Mouse (Mus musculus) gastrocnemius, adult 2 months (tissue): ENCODE measurements around the gene Asb4. TPM values are rescaled to one million over a fixed set of nuclear protein-coding genes. Genes with fewer than 3 reads are reported as not detected.

Experiments used
- DNase-seq: peaks from one replicate; pipeline ENCODE4 v3.0.0; 2022
- H3K27ac ChIP-seq: fragments of 200-600 bp; 2 replicates; pipeline ENCODE4 v1.8.1; 2022; ENCODE audit warnings: mild to moderate bottlenecking
- H3K4me3 ChIP-seq: fragments of 200-600 bp; 2 replicates; pipeline ENCODE4 v1.8.1; 2022; ENCODE audit warnings: mild to moderate bottlenecking, moderate library complexity
- CTCF ChIP-seq: fragments of 200-600 bp; IDR thresholded peaks from 2 replicates; pipeline ENCODE4 v1.8.1; 2022; ENCODE audit warnings: antibody characterized with exemption, mild to moderate bottlenecking, moderate library complexity
- intact Hi-C: fragments of 180-260 bp; cut with DNase I; formaldehyde crosslinking; loops from one replicate; pipeline ENCODE4 v1.15.1; 2025
- total RNA-seq, 2 experiments: library from RNA; stranded (reverse); gene quantifications; 2 replicates each; pipeline ENCODE4 v1.2.3; 2021

The Asb4 gene
- total RNA-seq, 2 experiments from 2014 or later = 13.1 to 13.4 TPM

GRCm38 (mm10) chr6:5380624-5381252 is 2.4 kb upstream of the Asb4 start:
- peak overlapping the region; percentile 67; the same call in 1 of the 2 replicates for H3K4me3 ChIP-seq
- DNase-seq = no peak
- TF ChIP-seq CTCF = no peak
- intact Hi-C loops = loop anchor here (5.0 to 10.0 kb wide), 3 partner anchors 123 to 966 kb away; partner anchors contain the start of gene Pon3
- H3K27ac ChIP-seq = peak overlapping the region; percentile 63

DNA sequence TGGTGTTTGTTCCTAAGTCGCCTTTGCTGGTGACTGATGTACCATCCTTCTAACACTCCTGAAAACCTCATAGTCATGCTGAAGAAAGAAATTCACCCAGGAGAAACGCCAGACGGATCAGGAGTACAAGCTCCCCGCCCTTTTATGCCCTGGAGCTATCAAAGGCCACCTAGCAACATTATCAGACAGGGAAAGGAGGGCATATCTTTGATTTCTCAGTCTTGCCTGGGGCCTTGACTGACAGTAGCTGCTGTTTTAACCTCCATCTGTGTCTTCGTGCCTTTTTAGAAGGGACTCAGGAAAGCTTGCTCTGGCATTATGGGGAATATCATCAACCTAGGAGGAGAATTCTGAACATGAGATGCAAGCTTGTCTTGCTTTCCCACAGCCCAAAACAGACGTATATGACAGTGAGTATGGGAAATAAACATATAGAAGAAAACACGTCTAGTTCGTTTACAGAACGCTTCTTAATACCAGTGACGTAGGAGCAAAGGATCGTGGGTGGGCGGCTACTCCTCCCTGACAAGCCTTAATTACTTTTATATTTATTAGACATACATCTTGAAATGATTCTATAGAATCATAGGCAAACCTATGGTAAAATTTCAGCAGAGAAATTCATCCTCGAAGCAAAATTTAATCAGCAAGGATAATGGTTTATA is 1.1 kb upstream of the Asb4 start:
- no peak for DNase-seq
- TF ChIP-seq CTCF = no peak
- intact Hi-C loops = loop anchor here (2.0 to 10.0 kb wide), 4 partner anchors 83 to 967 kb away; partner anchors contain the start of genes Pon2 and Pon3
- no peak overlapping the region for H3K4me3 ChIP-seq
- no peak overlapping the region for H3K27ac ChIP-seq

- intact Hi-C loops = loop anchor here (2.0 to 10.0 kb wide), 4 partner anchors 84 to 968 kb away; partner anchors contain the start of genes Pon2 and Pon3
- Histone ChIP-seq H3K27ac (peak overlapping the region; percentile 67), H3K4me3 (peak overlapping the region; percentile 64)
- DNase-seq = peak; percentile 84
- peak; percentile 91 for TF ChIP-seq CTCF
These were observed 487 bp upstream of the Asb4 start for GRCm38 (mm10) chr6:5382583-5383215.

DNA sequence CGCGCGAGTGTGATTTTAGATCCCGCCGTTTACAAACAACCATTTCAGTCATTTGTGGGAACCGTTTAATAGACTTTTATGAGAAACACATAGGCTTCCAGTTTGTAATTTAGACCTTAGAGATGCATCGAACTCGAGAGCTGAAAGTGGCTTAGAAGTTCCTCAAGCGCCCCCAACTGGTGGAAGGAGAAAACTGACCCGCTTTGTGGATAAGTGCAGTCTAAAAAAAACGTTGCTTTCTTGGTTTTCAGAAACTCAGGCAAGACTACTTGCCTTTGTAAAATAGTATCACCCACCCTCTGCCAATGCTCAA is 948 bp downstream of the Asb4 start:
- Histone ChIP-seq H3K4me3 (peak overlapping the region; percentile 64), H3K27ac (no peak overlapping the region)
- intact Hi-C loops = loop anchor here (5.0 to 10.0 kb wide), 3 partner anchors 127 to 969 kb away; partner anchors contain the start of gene Pon3

GRCm38 (mm10) chr6:5385161-5385640 is 2.0 kb downstream of the Asb4 start:
- intact Hi-C loops = loop anchor here (5.0 to 10.0 kb wide), 3 partner anchors 270 to 970 kb away; no protein-coding TSS in a partner anchor
- Histone ChIP-seq H3K4me3 (no peak overlapping the region), H3K27ac (no peak overlapping the region)
- no peak for DNase-seq
- TF ChIP-seq CTCF = no peak

More for the DNA sequence above, 948 bp downstream of the Asb4 start:
- peak; percentile 82 for TF ChIP-seq CTCF
- DNase-seq = peak; percentile 68

- intact Hi-C loops = loop anchor here (5.0 to 10.0 kb wide), 3 partner anchors 272 to 972 kb away; no protein-coding TSS in a partner anchor
- no peak for TF ChIP-seq CTCF
- H3K27ac ChIP-seq = no peak overlapping the region
- DNase-seq = no peak
- no peak overlapping the region for H3K4me3 ChIP-seq
These were observed 3.3 kb downstream of the Asb4 start for GRCm38 (mm10) chr6:5386486-5386885.

- Histone ChIP-seq H3K27ac (no peak overlapping the region), H3K4me3 (no peak overlapping the region)
- no peak for TF ChIP-seq CTCF
- DNase-seq = no peak
- intact Hi-C loops = loop anchor here (5.0 to 10.0 kb wide), 3 partner anchors 273 to 973 kb away; no protein-coding TSS in a partner anchor
These were observed 4.2 kb downstream of the Asb4 start for GRCm38 (mm10) chr6:5387396-5387795.

DNA sequence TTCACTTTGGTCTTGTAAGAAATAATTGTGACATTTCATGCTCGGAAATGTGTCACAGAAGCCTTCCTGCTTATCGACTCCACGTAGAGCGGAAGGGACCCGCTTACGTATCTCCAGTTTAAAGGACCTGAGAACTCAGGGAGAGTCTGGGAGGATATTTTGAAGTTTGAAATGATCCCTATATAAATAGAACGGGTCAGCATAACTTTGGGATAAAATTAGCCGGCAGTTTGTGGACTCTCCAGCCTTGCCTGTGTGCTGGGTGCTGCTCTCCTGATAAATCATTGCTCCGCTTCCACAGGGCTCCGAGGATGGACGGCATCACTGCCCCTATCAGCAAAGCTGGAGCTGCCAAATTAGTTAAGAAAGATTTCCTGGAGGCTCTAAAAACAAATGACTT is 7.1 kb downstream of the Asb4 start:
- Histone ChIP-seq H3K27ac (peak overlapping the region; percentile 92), H3K4me3 (peak overlapping the region; percentile 73)
- peak; percentile 59 for DNase-seq
- intact Hi-C loops = loop anchor here (10.0 kb wide), 1 partner anchor 1875 kb away; no protein-coding TSS in a partner anchor
- no peak for TF ChIP-seq CTCF

DNA sequence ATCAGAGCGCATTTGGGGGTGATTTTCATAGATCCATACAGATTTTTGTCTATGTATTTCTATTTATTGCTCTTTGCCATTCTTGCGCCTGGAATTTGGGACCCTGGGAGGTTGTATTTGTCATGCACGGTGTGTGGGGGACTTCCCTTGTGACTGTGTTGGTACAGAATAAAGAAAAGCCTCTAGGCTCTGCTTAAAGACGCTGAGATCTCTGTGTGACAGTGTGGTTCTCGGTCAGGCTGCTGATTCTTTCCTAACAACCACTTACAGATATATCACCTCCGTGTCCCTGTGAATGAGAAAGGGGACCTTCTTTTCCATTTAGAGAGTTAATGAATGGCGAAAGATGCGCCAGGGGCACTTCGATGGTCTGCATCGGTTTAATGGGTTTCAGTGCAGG is 7.8 kb downstream of the Asb4 start:
- intact Hi-C loops = loop anchor here (10.0 kb wide), 1 partner anchor 1876 kb away; no protein-coding TSS in a partner anchor
- Histone ChIP-seq H3K4me3 (peak overlapping the region; percentile 73), H3K27ac (peak overlapping the region; percentile 92)
- TF ChIP-seq CTCF = no peak
- no peak for DNase-seq

GRCm38 (mm10) chr6:5394971-5395370 is 11.8 kb downstream of the Asb4 start:
- no peak for DNase-seq
- H3K27ac ChIP-seq = peak overlapping the region; percentile 52
- H3K4me3 ChIP-seq = peak overlapping the region; percentile 43
- intact Hi-C loops = loop anchor here (10.0 kb wide), 1 partner anchor 1880 kb away; no protein-coding TSS in a partner anchor
- no peak for TF ChIP-seq CTCF

DNA sequence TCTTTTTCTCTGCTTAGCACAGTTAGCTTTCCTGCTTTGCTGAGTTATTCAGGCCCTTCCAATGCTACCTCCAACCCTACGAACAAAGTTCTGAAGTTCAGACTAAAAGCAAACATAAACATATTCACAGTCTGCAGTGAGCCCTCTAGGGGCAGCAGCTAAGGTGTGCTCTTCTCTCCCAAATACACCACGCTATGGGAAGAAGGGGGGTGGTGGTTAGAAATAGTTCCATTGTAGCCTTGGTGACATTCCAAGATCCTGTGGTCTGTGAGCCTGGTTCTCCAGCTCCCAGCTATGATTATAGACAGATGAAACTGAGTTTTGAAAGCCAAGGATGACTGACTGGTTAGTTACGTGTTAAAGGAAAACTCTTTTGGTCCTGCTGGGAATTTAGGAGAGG is 13.6 kb downstream of the Asb4 start:
- Histone ChIP-seq H3K4me3 (no peak overlapping the region), H3K27ac (no peak overlapping the region)
- intact Hi-C loops = loop anchor here (10.0 kb wide), 1 partner anchor 1882 kb away; no protein-coding TSS in a partner anchor
- peak; percentile 27; the same call in 1 of the 2 replicates for TF ChIP-seq CTCF
- no peak for DNase-seq

DNA sequence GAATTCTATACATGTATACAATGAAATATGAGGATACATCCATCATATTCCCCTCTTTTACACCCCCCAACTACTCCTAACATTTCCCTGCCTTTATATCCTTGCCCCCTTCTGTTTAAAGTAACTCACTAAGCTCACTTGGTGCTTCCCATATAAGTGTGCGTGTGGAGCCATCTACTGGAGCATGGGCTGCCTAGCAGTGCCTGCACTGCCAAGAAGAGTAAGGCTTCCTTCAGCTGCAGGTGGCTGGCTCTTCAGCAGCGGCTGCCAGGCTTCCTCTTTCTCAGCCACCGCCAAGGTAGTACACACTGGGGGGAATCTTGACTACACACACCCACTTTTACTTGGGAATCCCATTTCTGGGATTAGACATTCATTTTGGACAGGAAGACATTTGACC is 18.2 kb downstream of the Asb4 start:
- H3K27ac ChIP-seq = no peak overlapping the region
- DNase-seq = peak; percentile 76
- peak; percentile 87 for TF ChIP-seq CTCF
- intact Hi-C loops = no loop called here
- no peak overlapping the region for H3K4me3 ChIP-seq
